Mouse (Mus musculus) cortical plate, adult 2 months (tissue): ENCODE data around the gene Fli1.

ENCODE experiments used
- CTCF ChIP-seq: fragments of 200-500 bp; IDR thresholded peaks from 2 replicates; pipeline ENCODE4 v1.5.1; 2011; ENCODE audit warnings: mild to moderate bottlenecking, control low read depth, low read length; ENCODE audit not compliant: insufficient read depth; ENCODE audit errors: extremely low read depth
- POLR2A ChIP-seq: fragments of 200-500 bp; IDR thresholded peaks from 2 replicates; pipeline ENCODE4 v1.6.1; 2011; ENCODE audit warnings: mild to moderate bottlenecking, low read length, control low read depth; ENCODE audit not compliant: insufficient read depth; ENCODE audit errors: extremely low read depth

- TF ChIP-seq CTCF (no peak), POLR2A (no peak)
Measured at GRCm38 (mm10) chr9:32537706-32538105, 5.0 kb downstream of the Fli1 start.
